Mouse (Mus musculus) limb, embryonic 10.5 days (tissue): ENCODE measurements around the gene Aldh1l1. TPM values are rescaled to one million over a fixed set of nuclear protein-coding genes. Genes with fewer than 3 reads are reported as not detected.

Source experiments
- DNase-seq: peaks from one replicate; pipeline ENCODE4 v3.0.0-alpha.2; 2017; ENCODE audit warnings: low spot score
- H3K27ac ChIP-seq: fragments of 300-500 bp; sonication (generic); 2 replicates; pipeline ENCODE4 v1.5.1; 2016; ENCODE audit warnings: mild to moderate bottlenecking
- H3K27me3 ChIP-seq: fragments of 300-500 bp; sonication (generic); 2 replicates; pipeline ENCODE4 v1.6.1; 2016; ENCODE audit warnings: low read depth, mild to moderate bottlenecking; ENCODE audit not compliant: poor library complexity, severe bottlenecking
- H3K36me3 ChIP-seq: fragments of 300-500 bp; sonication (generic); 2 replicates; pipeline ENCODE4 v1.6.1; 2016; ENCODE audit warnings: mild to moderate bottlenecking, moderate library complexity
- H3K4me1 ChIP-seq: fragments of 300-500 bp; sonication (generic); 2 replicates; pipeline ENCODE4 v1.6.1; 2016
- H3K4me3 ChIP-seq: fragments of 300-500 bp; sonication (generic); 2 replicates; pipeline ENCODE4 v1.5.1; 2016; ENCODE audit warnings: mild to moderate bottlenecking, moderate library complexity
- H3K9me3 ChIP-seq: fragments of 300-500 bp; sonication (generic); replicated peaks from 2 replicates; pipeline ENCODE4 v1.6.1; 2016; ENCODE audit warnings: mild to moderate bottlenecking
- WGBS: fragments of 180-500 bp; shearing (Covaris S2); methylation state at CpG from one replicate; pipeline ENCODE4 v1.1.7; 2016; 5-methylcytosine and 5-hydroxymethylcytosine counted together
- polyA plus RNA-seq: library from polyadenylated mRNA; unstranded; fragments of >200 nt; fragmentation: Nextera tagmentation; extraction: Ambion mirVana; gene quantifications from 2 replicates; pipeline ENCODE4 v1.2.1, GENCODE M21; 2016

Aldh1l1 gene
- polyA plus RNA-seq, 1 experiment from 2014 or later = 1.6 TPM

GRCm38 (mm10) chr6:90496217-90496616, 10.0 kb downstream of the Aldh1l1 start:
- WGBS = 84% methylated on average over 3 of the region's 3 CpGs
- H3K4me1 ChIP-seq = peaks cover 5% of the 10 kb centered on the region; the same call in 1 of the 2 replicates
- no peak overlapping the region for H3K27ac ChIP-seq
- no peak overlapping the region for H3K4me3 ChIP-seq
- no peaks in the 10 kb centered on the region for H3K27me3 ChIP-seq
- no peaks in the 10 kb centered on the region for H3K9me3 ChIP-seq
- no peaks in the 10 kb centered on the region for H3K36me3 ChIP-seq
- DNase-seq = no peak

- no peaks in the 10 kb centered on the region for H3K27me3 ChIP-seq
- no peaks in the 10 kb centered on the region for H3K36me3 ChIP-seq
- no peak overlapping the region for H3K4me3 ChIP-seq
- DNase-seq = no peak
- no peak overlapping the region for H3K27ac ChIP-seq
- 64% methylated on average over 4 of the region's 4 CpGs for WGBS
- H3K9me3 ChIP-seq = no peaks in the 10 kb centered on the region
- peaks cover 5% of the 10 kb centered on the region; the same call in 1 of the 2 replicates for H3K4me1 ChIP-seq
These were observed 13.3 kb downstream of the Aldh1l1 start for GRCm38 (mm10) chr6:90499509-90499908.

GRCm38 (mm10) chr6:90501222-90501940, 15.2 kb downstream of the Aldh1l1 start:
- no peaks in the 10 kb centered on the region for H3K36me3 ChIP-seq
- H3K4me3 ChIP-seq = no peak overlapping the region
- H3K9me3 ChIP-seq = no peaks in the 10 kb centered on the region
- no peak overlapping the region for H3K27ac ChIP-seq
- 78% methylated on average over 8 of the region's 8 CpGs for WGBS
- H3K27me3 ChIP-seq = no peaks in the 10 kb centered on the region
- no peak for DNase-seq
- H3K4me1 ChIP-seq = no peaks in the 10 kb centered on the region; the same call in 1 of the 2 replicates

GRCm38 (mm10) chr6:90505906-90506305, 19.7 kb downstream of the Aldh1l1 start:
- DNase-seq = no peak
- WGBS = 86% methylated on average over 6 of the region's 6 CpGs
- no peak overlapping the region for H3K27ac ChIP-seq
- H3K9me3 ChIP-seq = no peaks in the 10 kb centered on the region
- peaks cover 14% of the 10 kb centered on the region for H3K4me1 ChIP-seq
- no peak overlapping the region for H3K4me3 ChIP-seq
- no peaks in the 10 kb centered on the region for H3K27me3 ChIP-seq
- H3K36me3 ChIP-seq = no peaks in the 10 kb centered on the region

- DNase-seq = no peak
- Histone ChIP-seq H3K4me1 (peaks cover 14% of the 10 kb centered on the region), H3K27ac (peak overlapping the region; percentile 19; the same call in 1 of the 2 replicates), H3K27me3 (no peaks in the 10 kb centered on the region), H3K4me3 (no peak overlapping the region), H3K9me3 (no peaks in the 10 kb centered on the region), H3K36me3 (no peaks in the 10 kb centered on the region)
- 77% methylated on average over 16 of the region's 16 CpGs for WGBS
These were observed 20.6 kb downstream of the Aldh1l1 start for GRCm38 (mm10) chr6:90506673-90507311.

- H3K27ac ChIP-seq = no peak overlapping the region
These were observed 21.2 kb downstream of the Aldh1l1 start for GRCm38 (mm10) chr6:90507443-90507842.

GRCm38 (mm10) chr6:90508197-90508624, 22.0 kb downstream of the Aldh1l1 start:
- WGBS = 55% methylated on average over 4 of the region's 4 CpGs
- peak overlapping the region; percentile 20; the same call in 1 of the 2 replicates for H3K27ac ChIP-seq
- no peaks in the 10 kb centered on the region for H3K27me3 ChIP-seq
- H3K4me3 ChIP-seq = no peak overlapping the region
- no peak for DNase-seq
- H3K36me3 ChIP-seq = no peaks in the 10 kb centered on the region
- peaks cover 14% of the 10 kb centered on the region for H3K4me1 ChIP-seq
- no peaks in the 10 kb centered on the region for H3K9me3 ChIP-seq

More at GRCm38 (mm10) chr6:90507443-90507842, 21.2 kb downstream of the Aldh1l1 start:
- Histone ChIP-seq H3K27me3 (no peaks in the 10 kb centered on the region), H3K36me3 (no peaks in the 10 kb centered on the region), H3K9me3 (no peaks in the 10 kb centered on the region), H3K4me1 (peaks cover 14% of the 10 kb centered on the region), H3K4me3 (no peak overlapping the region)
- DNase-seq = no peak

GRCm38 (mm10) chr6:90509085-90509484, 22.9 kb downstream of the Aldh1l1 start:
- no peaks in the 10 kb centered on the region for H3K9me3 ChIP-seq
- DNase-seq = no peak
- H3K27ac ChIP-seq = no peak overlapping the region
- no peak overlapping the region for H3K4me3 ChIP-seq
- H3K4me1 ChIP-seq = peaks cover 14% of the 10 kb centered on the region
- WGBS = 78% methylated on average over 6 of the region's 6 CpGs
- H3K27me3 ChIP-seq = no peaks in the 10 kb centered on the region
- H3K36me3 ChIP-seq = no peaks in the 10 kb centered on the region

GRCm38 (mm10) chr6:90512416-90512815, 26.2 kb downstream of the Aldh1l1 start:
- DNase-seq = no peak
- H3K4me3 ChIP-seq = no peak overlapping the region
- H3K27ac ChIP-seq = no peak overlapping the region
- WGBS = 84% methylated on average over 5 of the region's 5 CpGs
- no peaks in the 10 kb centered on the region for H3K9me3 ChIP-seq
- H3K4me1 ChIP-seq = peaks cover 11% of the 10 kb centered on the region
- H3K27me3 ChIP-seq = no peaks in the 10 kb centered on the region
- H3K36me3 ChIP-seq = no peaks in the 10 kb centered on the region

GRCm38 (mm10) chr6:90513074-90513856, 27.0 kb downstream of the Aldh1l1 start:
- DNase-seq = no peak
- H3K4me1 ChIP-seq = peaks cover 6% of the 10 kb centered on the region; the same call in 1 of the 2 replicates
- no peaks in the 10 kb centered on the region for H3K9me3 ChIP-seq
- H3K4me3 ChIP-seq = no peak overlapping the region
- no peaks in the 10 kb centered on the region for H3K36me3 ChIP-seq
- H3K27me3 ChIP-seq = no peaks in the 10 kb centered on the region
- WGBS = 78% methylated on average over 5 of the region's 5 CpGs
- H3K27ac ChIP-seq = no peak overlapping the region

- no peaks in the 10 kb centered on the region for H3K9me3 ChIP-seq
- H3K4me3 ChIP-seq = no peak overlapping the region
- H3K4me1 ChIP-seq = peaks cover 3% of the 10 kb centered on the region; the same call in 1 of the 2 replicates
- no peak for DNase-seq
- H3K36me3 ChIP-seq = no peaks in the 10 kb centered on the region
- no peaks in the 10 kb centered on the region for H3K27me3 ChIP-seq
- no peak overlapping the region for H3K27ac ChIP-seq
These were observed 28.1 kb downstream of the Aldh1l1 start for GRCm38 (mm10) chr6:90514369-90514768.

- Histone ChIP-seq H3K9me3 (no peaks in the 10 kb centered on the region), H3K27ac (no peak overlapping the region), H3K27me3 (no peaks in the 10 kb centered on the region), H3K36me3 (no peaks in the 10 kb centered on the region), H3K4me1 (peaks cover 3% of the 10 kb centered on the region; the same call in 1 of the 2 replicates), H3K4me3 (no peak overlapping the region)
- peak; percentile 90 for DNase-seq
- WGBS = 39% methylated on average over 4 of the region's 4 CpGs
These were observed 28.7 kb downstream of the Aldh1l1 start for GRCm38 (mm10) chr6:90514883-90515405.
